Mouse (Mus musculus): ENCODE results near the gene Tor3a. TPM values are rescaled to one million over a fixed set of nuclear protein-coding genes. Genes with fewer than 3 reads are reported as not detected.

The Tor3a gene
- polyA plus RNA-seq, 1 experiment: 79.4 TPM

DNA sequence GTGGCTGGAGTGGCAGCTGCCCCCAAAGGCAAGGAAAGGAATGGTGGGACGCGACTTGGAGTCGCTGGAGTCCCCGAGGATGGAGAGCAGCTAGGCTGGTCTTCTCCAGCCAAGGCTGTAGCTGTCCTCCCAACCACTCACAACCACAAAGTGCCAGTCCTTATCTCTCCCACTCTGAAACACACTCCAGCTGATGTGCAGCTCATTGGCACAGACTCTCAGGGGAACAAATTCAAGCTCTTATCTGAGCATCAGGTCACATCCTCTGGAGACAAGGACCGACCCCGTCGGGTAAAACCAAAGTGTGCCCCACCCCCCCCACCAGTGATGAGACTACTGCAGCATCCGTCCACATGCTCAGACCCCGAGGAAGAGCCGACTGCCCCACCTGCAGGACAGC lies 32.3 kb downstream of the Tor3a start:
- Histone ChIP-seq H3K27ac (ENCODE audit: insufficient read depth, low read depth, low read length) (no peak overlapping the region), H3K4me1 (ENCODE audit: control insufficient read depth, insufficient read depth, low read length) (no peaks in the 10 kb centered on the region), H3K4me3 (ENCODE audit: insufficient read depth, low read length) (no peak overlapping the region)
- TF ChIP-seq CTCF (IDR thresholded peaks at IDR 0.05; ENCODE audit: low read depth, low read length): no peak
- TF ChIP-seq POLR2A (IDR thresholded peaks at IDR 0.05; ENCODE audit: borderline replicate concordance, low read depth, low read length): no peak

DNA sequence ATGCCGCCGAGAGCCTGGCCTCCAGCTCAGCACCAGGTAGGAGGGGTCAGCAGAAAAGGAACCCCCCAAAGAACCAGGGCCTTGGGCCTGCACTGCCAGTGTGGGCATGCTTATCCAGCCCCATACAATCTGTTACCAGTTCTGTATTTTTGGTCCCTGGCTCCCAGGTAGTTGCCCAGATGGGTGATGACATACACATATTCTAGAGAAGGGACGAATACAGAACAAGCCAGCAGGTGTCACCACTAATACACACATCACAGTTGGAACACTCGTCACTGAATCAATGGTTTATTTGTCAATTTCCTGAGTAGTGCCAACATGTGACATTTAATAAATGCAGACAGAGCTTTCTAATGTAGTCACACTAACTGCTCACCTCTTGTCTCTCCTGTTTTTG lies 33.6 kb downstream of the Tor3a start:
- Histone ChIP-seq H3K4me3 (ENCODE audit: insufficient read depth, low read length) (no peak overlapping the region), H3K4me1 (ENCODE audit: control insufficient read depth, insufficient read depth, low read length) (no peaks in the 10 kb centered on the region), H3K27ac (ENCODE audit: insufficient read depth, low read depth, low read length) (no peak overlapping the region)
- TF ChIP-seq POLR2A (IDR thresholded peaks at IDR 0.05; ENCODE audit: borderline replicate concordance, low read depth, low read length) (no peak), CTCF (IDR thresholded peaks at IDR 0.05; ENCODE audit: low read depth, low read length) (no peak)

DNA sequence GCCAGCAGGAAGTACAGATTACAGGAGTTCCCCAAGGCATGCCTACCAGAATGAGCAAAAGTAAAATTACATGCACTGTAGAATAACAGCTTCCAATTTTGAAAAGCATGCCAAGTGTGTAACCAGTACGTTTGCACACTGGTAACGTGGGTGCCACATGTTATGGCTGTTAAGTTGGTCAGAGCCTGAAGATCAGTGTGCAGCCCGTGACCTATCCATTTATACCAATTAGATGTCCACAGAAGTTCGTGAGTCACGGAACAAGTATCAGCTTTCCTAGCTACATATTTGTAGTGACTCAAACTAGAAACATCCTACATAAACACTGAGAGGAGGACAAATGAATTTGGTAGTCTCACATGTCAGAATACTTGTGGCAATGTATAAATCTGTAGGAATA lies 34.7 kb downstream of the Tor3a start:
- H3K4me1 ChIP-seq (ENCODE audit: control insufficient read depth, insufficient read depth, low read length): no peaks in the 10 kb centered on the region
- no peak for TF ChIP-seq POLR2A (IDR thresholded peaks at IDR 0.05; ENCODE audit: borderline replicate concordance, low read depth, low read length)
- TF ChIP-seq CTCF (IDR thresholded peaks at IDR 0.05; ENCODE audit: low read depth, low read length): no peak
- no peak overlapping the region for H3K4me3 ChIP-seq (ENCODE audit: insufficient read depth, low read length)
- no peak overlapping the region for H3K27ac ChIP-seq (ENCODE audit: insufficient read depth, low read depth, low read length)

DNA sequence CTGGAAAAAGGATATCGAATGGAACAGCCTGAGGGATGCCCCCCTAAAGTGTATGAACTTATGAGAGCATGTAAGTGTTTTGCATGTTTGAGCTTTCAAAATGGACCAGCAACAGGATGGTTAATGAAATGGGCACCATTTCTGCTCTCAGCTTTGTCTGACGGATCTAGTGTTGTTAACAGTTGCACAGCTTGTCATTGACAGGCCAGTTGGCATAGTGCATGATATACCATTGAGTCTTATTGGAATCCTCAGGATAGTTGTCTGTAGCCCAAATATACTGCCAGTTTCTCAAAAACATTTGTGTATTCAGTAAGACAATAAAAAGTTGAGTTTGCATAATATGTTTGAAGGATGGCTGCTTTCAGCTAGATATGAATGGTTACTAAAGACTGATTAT lies 39.0 kb downstream of the Tor3a start:
- TF ChIP-seq POLR2A (IDR thresholded peaks at IDR 0.05; ENCODE audit: borderline replicate concordance, low read depth, low read length) (no peak), CTCF (IDR thresholded peaks at IDR 0.05; ENCODE audit: low read depth, low read length) (no peak)
- H3K4me3 ChIP-seq (ENCODE audit: insufficient read depth, low read length): no peak overlapping the region
- no peak overlapping the region for H3K27ac ChIP-seq (ENCODE audit: insufficient read depth, low read depth, low read length)
- H3K4me1 ChIP-seq (ENCODE audit: control insufficient read depth, insufficient read depth, low read length): no peaks in the 10 kb centered on the region

DNA sequence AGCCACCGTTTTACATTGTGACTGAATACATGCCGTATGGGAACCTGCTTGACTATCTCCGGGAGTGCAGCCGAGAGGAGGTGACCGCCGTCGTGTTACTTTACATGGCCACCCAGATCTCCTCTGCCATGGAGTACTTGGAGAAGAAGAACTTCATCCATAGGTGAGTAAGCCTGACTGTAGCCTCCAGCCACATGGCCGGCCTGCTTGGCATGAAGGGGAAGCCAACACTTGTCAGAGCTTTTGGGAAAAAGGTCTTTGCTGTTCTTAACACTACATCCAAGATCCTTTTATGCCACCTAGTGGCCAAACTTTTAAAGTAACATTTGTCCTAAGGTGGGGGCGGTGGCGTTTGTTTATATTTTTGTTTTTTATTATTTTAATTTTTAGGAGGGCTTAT lies 41.1 kb downstream of the Tor3a start:
- no peak overlapping the region for H3K27ac ChIP-seq (ENCODE audit: insufficient read depth, low read depth, low read length)
- no peaks in the 10 kb centered on the region for H3K4me1 ChIP-seq (ENCODE audit: control insufficient read depth, insufficient read depth, low read length)
- TF ChIP-seq POLR2A (IDR thresholded peaks at IDR 0.05; ENCODE audit: borderline replicate concordance, low read depth, low read length): no peak
- no peak for TF ChIP-seq CTCF (IDR thresholded peaks at IDR 0.05; ENCODE audit: low read depth, low read length)
- H3K4me3 ChIP-seq (ENCODE audit: insufficient read depth, low read length): no peak overlapping the region

DNA sequence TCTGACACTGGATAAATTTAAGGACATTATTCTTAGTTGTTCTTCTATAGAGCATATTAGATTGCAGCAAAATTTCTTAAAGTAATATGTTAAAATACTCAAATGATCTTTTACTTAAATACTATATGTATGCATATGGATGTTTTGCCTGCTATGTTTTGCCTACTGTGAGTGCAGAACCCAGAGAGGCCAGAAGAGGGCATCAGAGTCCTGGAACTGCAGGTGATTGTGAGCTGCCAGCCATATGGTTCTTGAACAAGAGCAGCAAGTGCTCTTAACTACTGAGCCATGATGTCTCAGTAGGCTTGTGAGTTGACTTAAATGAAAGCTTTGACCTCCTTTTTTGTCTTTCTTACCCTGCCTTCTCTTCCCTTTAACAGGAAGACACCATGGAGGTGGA lies 43.2 kb downstream of the Tor3a start:
- Histone ChIP-seq H3K4me3 (ENCODE audit: insufficient read depth, low read length) (no peak overlapping the region), H3K4me1 (ENCODE audit: control insufficient read depth, insufficient read depth, low read length) (no peaks in the 10 kb centered on the region), H3K27ac (ENCODE audit: insufficient read depth, low read depth, low read length) (no peak overlapping the region)
- TF ChIP-seq POLR2A (IDR thresholded peaks at IDR 0.05; ENCODE audit: borderline replicate concordance, low read depth, low read length) (no peak), CTCF (IDR thresholded peaks at IDR 0.05; ENCODE audit: low read depth, low read length) (0 out of 2 replicates have a peak, but pooled peaks have one; percentile 17)

DNA sequence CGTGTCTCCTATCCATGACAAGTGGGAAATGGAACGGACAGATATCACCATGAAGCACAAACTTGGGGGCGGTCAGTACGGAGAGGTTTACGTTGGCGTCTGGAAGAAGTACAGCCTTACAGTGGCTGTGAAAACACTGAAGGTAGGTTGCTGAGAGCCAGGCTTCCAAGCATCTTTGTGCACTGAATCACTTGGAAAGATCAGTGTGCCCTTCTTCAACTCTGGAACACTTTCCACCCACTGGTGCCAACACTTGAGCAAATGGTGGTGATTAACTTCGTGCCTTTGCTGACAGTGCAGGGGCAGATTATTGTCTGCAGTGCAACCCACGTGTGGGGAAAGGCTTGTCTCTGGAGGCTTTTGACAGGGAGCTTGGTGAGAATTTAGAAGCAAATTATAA lies 44.2 kb downstream of the Tor3a start:
- H3K4me3 ChIP-seq (ENCODE audit: insufficient read depth, low read length): no peak overlapping the region
- peaks cover 2% of the 10 kb centered on the region; the same call in 1 of the 2 replicates for H3K4me1 ChIP-seq (ENCODE audit: control insufficient read depth, insufficient read depth, low read length)
- no peak overlapping the region for H3K27ac ChIP-seq (ENCODE audit: insufficient read depth, low read depth, low read length)
- TF ChIP-seq POLR2A (IDR thresholded peaks at IDR 0.05; ENCODE audit: borderline replicate concordance, low read depth, low read length) (no peak), CTCF (IDR thresholded peaks at IDR 0.05; ENCODE audit: low read depth, low read length) (no peak)

DNA sequence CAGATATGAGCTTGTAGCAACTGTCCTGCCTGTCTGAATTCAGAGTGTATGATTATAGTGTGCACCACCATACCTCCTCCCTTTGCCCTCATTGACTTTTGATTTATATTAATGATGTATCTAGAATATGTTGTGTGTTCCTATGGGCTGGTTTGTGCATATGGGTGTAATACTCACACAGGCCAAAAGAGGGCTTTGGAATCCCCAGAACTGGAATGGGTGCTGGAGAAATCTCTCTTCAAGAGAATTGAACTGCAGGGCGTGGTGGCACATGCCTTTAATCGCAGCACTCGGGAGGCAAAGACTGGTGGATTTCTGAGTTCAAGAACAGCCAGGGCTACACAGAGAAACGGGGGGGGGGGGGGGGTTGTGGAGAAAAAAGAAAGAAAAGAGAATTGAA lies 47.4 kb downstream of the Tor3a start:
- H3K4me3 ChIP-seq (ENCODE audit: insufficient read depth, low read length): no peak overlapping the region
- H3K4me1 ChIP-seq (ENCODE audit: control insufficient read depth, insufficient read depth, low read length): peaks cover 19% of the 10 kb centered on the region
- no peak for TF ChIP-seq POLR2A (IDR thresholded peaks at IDR 0.05; ENCODE audit: borderline replicate concordance, low read depth, low read length)
- TF ChIP-seq CTCF (IDR thresholded peaks at IDR 0.05; ENCODE audit: low read depth, low read length): no peak
- H3K27ac ChIP-seq (ENCODE audit: insufficient read depth, low read depth, low read length): no peak overlapping the region

DNA sequence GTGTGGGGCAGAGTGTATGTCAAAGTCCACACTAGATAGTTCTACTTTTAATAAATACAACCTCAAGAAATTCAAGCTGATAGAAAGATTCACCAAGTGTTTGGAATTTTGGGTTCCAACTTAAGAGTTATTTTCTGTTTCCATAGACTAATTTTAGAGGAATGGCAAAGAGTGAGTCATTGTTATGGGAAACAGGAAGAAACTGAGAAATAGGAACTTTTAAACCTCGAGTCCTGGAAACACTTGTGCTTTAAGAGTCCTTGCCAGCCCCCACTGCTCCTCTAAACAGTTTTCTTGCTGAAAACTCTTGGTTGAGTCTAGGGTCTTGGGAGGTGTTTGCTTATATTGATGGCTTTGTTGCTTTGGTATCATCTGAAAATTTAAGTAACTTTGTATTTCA lies 49.9 kb downstream of the Tor3a start:
- Histone ChIP-seq H3K4me1 (ENCODE audit: control insufficient read depth, insufficient read depth, low read length) (peaks cover 39% of the 10 kb centered on the region), H3K27ac (ENCODE audit: insufficient read depth, low read depth, low read length) (peak overlapping the region; percentile 87), H3K4me3 (ENCODE audit: insufficient read depth, low read length) (peak overlapping the region; percentile 24; the same call in 1 of the 2 replicates)
- TF ChIP-seq POLR2A (IDR thresholded peaks at IDR 0.05; ENCODE audit: borderline replicate concordance, low read depth, low read length) (no peak), CTCF (IDR thresholded peaks at IDR 0.05; ENCODE audit: low read depth, low read length) (no peak)

DNA sequence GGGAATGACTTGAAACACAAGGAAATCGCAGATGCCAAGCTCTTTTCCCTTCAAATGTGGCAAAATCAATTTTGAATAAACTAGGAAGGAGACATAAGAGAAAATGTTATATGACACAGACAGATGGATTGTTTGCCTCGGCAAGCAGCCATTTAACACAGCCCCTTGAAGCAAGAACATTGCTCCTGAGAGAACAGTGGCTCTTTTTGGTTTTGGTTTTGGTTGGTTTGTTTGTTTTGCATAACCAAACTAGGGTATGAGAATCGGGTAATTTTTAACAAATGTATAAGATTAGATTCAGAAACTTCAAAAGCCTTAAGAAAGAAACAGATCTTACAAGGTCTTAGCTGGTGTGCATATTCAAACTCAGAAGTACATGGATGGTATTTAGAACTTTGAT lies 53.2 kb downstream of the Tor3a start:
- no peak overlapping the region for H3K4me3 ChIP-seq (ENCODE audit: insufficient read depth, low read length)
- TF ChIP-seq POLR2A (IDR thresholded peaks at IDR 0.05; ENCODE audit: borderline replicate concordance, low read depth, low read length): no peak
- TF ChIP-seq CTCF (IDR thresholded peaks at IDR 0.05; ENCODE audit: low read depth, low read length): no peak
- no peak overlapping the region; the same call in 1 of the 2 replicates for H3K27ac ChIP-seq (ENCODE audit: insufficient read depth, low read depth, low read length)
- H3K4me1 ChIP-seq (ENCODE audit: control insufficient read depth, insufficient read depth, low read length): peaks cover 52% of the 10 kb centered on the region

Data from bone marrow macrophage, adult 2 months (primary cell).